Mouse (Mus musculus) lung, postnatal 25 days (tissue): ENCODE results near the gene Grm7.

Source experiments
- DNase-seq: peaks from one replicate; pipeline ENCODE4 v3.0.0; 2022; ENCODE audit warnings: low spot score

Grm7 gene

GRCm38 (mm10) chr6:110982013-110982412 lies 336.6 kb downstream of the Grm7 start:
- DNase-seq, result no peak

GRCm38 (mm10) chr6:111039099-111039498 lies 393.7 kb downstream of the Grm7 start:
- no peak for DNase-seq

GRCm38 (mm10) chr6:111045896-111046295 lies 400.5 kb downstream of the Grm7 start:
- DNase-seq, result no peak

- DNase-seq, result no peak
Observed at GRCm38 (mm10) chr6:111049247-111049646, 403.9 kb downstream of the Grm7 start.

- no peak for DNase-seq
Observed at GRCm38 (mm10) chr6:111054001-111054975, 408.9 kb downstream of the Grm7 start.

- no peak for DNase-seq
Observed at GRCm38 (mm10) chr6:111057798-111058197, 412.4 kb downstream of the Grm7 start.

- DNase-seq, result no peak
Observed at GRCm38 (mm10) chr6:111060004-111060403, 414.6 kb downstream of the Grm7 start.

GRCm38 (mm10) chr6:111084569-111084968 lies 439.2 kb downstream of the Grm7 start:
- no peak for DNase-seq

- DNase-seq, result no peak
Observed at GRCm38 (mm10) chr6:111094818-111095217, 449.4 kb downstream of the Grm7 start.

GRCm38 (mm10) chr6:111105485-111105884 lies 460.1 kb downstream of the Grm7 start:
- no peak for DNase-seq

GRCm38 (mm10) chr6:111161037-111161436 lies 515.7 kb downstream of the Grm7 start:
- DNase-seq, result no peak

GRCm38 (mm10) chr6:111195333-111195732 lies 550.0 kb downstream of the Grm7 start:
- no peak for DNase-seq

- DNase-seq, result no peak
Observed at GRCm38 (mm10) chr6:111221083-111221729, 575.8 kb downstream of the Grm7 start.

- no peak for DNase-seq
Observed at GRCm38 (mm10) chr6:111255215-111255614, 609.8 kb downstream of the Grm7 start.

GRCm38 (mm10) chr6:111256939-111257338 lies 611.6 kb downstream of the Grm7 start:
- DNase-seq, result no peak

- no peak for DNase-seq
Observed at GRCm38 (mm10) chr6:111258256-111258655, 612.9 kb downstream of the Grm7 start.

- no peak for DNase-seq
Observed at GRCm38 (mm10) chr6:111261181-111261580, 615.8 kb downstream of the Grm7 start.

- DNase-seq, result no peak
Observed at GRCm38 (mm10) chr6:111276657-111277056, 631.3 kb downstream of the Grm7 start.

GRCm38 (mm10) chr6:111278516-111278915 lies 633.1 kb downstream of the Grm7 start:
- DNase-seq, result no peak

GRCm38 (mm10) chr6:111293505-111294001 lies 648.2 kb downstream of the Grm7 start:
- no peak for DNase-seq

- DNase-seq, result no peak
Observed at GRCm38 (mm10) chr6:111303912-111304555, 658.7 kb downstream of the Grm7 start.

GRCm38 (mm10) chr6:111361681-111362080 lies 716.3 kb downstream of the Grm7 start:
- no peak for DNase-seq
